Mouse (Mus musculus) frontal cortex, adult 2 months (tissue): Measurements from ENCODE around the gene Ptpa. TPM values are rescaled to one million over a fixed set of nuclear protein-coding genes. Genes with fewer than 3 reads are reported as not detected.

Source experiments
- DNase-seq, 2 experiments: peaks; one replicate each; pipeline ENCODE4 v3.0.0; 2022; ENCODE audit warnings: low spot score in 1 of 2; ENCODE audit errors: extremely low spot score in 1 of 2
- polyA plus RNA-seq: library from polyadenylated mRNA; depleted of rRNA; stranded (reverse); fragments of >200 nt; gene quantifications from 2 replicates; pipeline ENCODE4 v1.2.3, GENCODE M21; 2012

The Ptpa gene
- polyA plus RNA-seq, 1 experiment: 161 TPM

- DNase-seq: no peak
These were observed 40.5 kb downstream of the Ptpa start for GRCm38 (mm10) chr2:30456104-30456980.

- DNase-seq: no peak
These were observed 42.5 kb downstream of the Ptpa start for GRCm38 (mm10) chr2:30458349-30458748.

- DNase-seq: no peak
These were observed 43.4 kb downstream of the Ptpa start for GRCm38 (mm10) chr2:30459241-30459640.

- DNase-seq: no peak
These were observed 47.5 kb downstream of the Ptpa start for GRCm38 (mm10) chr2:30463341-30463761.

- DNase-seq: peak; percentile 60 to 71
These were observed 48.1 kb downstream of the Ptpa start for GRCm38 (mm10) chr2:30463904-30464330.

GRCm38 (mm10) chr2:30464411-30464810 is 48.6 kb downstream of the Ptpa start:
- DNase-seq: no peak

- DNase-seq: no peak
These were observed 50.9 kb downstream of the Ptpa start for GRCm38 (mm10) chr2:30466787-30467186.

DNA sequence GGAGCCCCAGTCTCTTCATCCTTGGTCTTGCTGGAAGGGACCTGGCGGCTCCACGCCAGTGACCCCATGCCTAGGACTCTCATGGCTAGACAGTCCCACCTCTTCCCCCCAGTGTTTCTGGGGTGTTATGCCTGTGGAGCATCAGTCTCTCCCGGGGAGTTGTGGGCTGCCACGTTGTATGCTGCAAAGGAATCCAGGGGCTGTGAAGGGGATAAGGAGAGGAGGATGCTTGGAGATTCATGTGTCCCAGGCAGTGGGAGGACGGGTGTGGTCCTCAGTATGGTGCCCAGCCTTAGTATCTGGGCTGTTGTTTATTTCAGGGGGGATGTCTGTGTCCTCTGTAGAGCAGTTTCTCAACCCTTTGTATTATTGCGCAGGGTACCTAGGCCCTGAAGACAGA is 53.2 kb downstream of the Ptpa start:
- DNase-seq: no peak

DNA sequence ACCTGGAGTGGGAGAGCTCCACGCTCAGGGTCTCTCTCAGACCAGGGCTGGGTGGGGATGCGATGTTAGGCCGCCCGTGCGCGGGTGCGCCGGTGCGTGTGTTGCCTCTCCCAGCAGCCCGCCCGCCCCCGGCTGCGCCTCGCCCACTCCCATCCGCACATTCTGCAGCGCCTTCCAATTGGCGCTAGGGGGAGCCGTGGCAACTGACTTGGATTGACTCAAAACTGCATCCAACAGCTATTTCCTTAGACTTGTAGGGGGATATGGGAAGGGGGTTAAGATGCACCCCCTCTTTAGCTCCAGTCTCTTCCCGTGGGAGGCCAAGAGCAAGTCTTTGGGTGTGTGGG is 53.9 kb downstream of the Ptpa start:
- DNase-seq: peak; percentile 68 to 93

GRCm38 (mm10) chr2:30470143-30470946 is 54.5 kb downstream of the Ptpa start:
- DNase-seq: peak in 1 of 2 experiments; percentile 59

DNA sequence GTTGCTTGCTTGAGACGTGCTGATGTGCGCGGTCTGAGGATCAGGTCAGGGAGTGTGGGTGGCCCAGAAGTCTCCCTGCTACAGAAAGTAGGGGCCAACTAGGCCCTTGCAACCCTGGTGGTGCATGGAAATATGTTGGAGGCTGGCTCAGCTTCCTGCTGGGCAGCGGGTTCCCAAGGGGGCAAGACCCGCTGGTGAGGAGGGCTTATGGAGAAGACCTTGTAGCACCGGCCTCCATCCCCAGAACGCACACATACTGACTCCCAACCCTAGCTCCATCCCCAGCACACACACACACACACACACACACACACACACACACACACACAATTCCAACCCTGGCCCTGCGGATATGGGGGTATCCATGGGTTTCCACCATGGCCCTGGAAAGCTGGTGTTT is 55.2 kb downstream of the Ptpa start:
- DNase-seq: no peak

DNA sequence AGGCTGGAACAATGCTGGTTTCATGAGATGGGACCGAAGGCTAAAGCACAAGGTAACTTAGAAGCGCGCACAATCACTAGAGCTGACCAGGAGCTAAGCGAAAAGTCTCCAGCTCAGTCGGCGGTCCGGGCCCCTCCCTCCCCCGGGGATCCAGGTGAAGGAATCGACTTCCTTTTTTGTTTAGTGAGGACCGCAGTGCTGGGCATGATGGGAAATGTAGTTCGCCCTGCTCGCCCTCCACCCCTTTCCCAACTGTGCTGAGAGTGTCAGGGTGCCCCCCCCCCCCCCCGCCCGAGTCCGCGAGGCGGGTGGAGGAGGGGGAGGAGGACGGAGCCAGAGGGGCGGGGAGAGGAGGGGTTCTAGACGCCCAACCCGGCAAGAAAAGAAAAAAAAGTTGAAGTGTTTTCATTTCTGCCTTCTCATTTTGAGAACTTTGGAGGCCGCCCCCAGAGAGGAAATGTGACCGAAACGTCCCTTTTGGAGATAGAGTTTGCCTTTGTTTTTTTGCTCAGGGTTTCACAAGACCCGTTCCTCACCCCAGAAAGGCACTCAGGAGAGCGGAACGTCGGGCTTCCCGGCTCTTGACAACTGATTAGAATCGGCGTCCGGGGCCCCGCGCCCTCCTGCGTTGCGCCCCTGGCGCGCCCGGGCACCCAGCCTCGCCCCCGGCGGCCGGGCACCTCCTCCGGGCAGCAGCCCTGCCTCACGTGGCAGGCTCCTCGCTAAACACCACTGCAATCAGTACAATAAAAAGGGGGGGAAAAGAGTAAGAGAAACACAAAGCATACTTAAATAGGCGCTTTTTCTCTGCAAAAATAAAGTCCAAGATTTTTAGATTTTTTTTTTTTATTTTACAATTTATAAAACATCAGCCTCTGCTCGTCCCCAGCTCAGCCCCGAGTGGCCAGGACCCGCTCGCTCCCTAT is 56.2 kb downstream of the Ptpa start:
- peak; percentile 78 to 84 for DNase-seq

DNA sequence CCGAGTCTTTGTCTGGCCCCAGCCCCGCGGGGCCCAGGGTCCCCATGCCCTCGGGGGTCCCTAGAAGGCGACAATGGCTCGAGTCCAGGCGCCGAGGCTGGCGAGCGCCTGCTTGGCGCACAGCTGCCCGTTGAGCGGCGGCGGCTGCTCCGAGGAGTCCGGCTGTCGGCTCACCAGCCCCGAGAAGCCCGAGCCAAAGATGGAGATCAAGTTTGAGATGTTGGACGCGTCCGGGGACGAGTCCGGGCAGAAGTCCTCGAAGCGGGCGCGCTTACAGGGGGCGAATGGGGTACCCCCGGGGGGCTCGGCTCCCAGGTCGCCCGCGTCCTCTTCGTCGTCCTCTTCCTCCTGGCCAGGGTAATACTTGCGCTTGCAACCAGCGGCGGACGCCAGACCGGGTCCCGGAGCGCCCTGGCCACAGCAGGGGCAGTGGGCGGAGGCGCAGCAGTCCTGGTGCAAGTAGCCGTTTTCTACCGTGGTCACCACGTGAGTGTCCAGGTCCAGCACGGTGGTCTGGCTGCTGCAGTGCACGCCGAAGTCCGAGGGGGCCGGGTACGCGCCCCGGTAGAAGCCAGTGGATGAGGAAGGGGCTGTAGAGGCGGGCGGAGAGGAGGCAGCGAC is 57.0 kb downstream of the Ptpa start:
- DNase-seq: no peak

DNA sequence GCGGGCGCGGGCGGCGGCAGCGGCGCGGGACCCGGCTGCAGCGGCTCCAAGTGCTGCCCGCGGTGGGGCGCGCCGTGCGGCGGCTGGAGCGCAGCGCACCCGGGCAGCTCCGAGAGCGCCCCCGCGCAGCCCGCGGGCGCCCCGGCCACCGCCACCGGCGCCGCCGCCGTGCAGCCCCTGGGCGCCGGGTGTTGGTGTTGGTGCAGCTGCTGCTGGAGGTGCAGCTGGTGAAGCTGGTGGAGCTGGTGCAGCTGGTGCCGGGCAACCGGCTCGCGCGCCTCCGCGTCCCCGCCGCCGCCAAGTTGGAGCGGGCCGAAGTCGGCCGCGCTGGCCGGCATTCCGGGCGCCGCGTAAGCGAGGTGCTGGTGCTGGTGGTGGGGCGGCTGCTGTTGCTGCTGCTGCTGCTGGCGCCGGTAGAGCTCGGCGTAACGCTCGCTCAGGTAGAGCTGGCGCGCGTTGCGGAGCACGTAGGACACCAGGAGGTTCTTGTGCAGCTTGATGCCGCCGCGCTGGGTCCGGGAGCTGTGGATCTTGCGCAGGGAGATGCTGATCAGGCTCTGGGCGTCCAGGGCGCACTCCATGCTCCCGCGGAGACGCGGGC is 57.7 kb downstream of the Ptpa start:
- DNase-seq: peak in 1 of 2 experiments; percentile 50

DNA sequence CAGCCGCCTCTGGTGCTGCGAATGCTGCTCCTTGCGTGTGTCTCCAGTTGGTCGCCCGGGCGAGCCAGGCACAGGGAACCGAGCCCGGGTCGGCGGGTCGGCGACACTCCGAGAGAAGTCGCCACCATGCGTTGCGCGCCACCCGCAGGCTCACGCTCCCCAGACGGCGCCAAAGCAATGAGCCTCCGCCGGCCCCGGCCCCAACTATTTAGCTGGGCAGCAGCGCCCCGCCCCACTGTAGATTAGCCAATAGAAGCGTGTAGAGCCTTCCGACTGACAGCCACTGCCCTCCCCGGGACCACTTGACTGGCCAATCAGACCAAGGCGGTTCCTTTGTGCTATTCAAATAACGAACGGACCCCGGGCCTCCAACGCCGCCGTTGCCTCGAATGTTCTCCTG is 58.2 kb downstream of the Ptpa start, which contains the start of gene Ier5l:
Ier5l (minus strand) TSS at position 181 of the 400 bp plus-strand sequence.
- DNase-seq: peak; percentile 91 to 96

GRCm38 (mm10) chr2:30474776-30475175 is 58.9 kb downstream of the Ptpa start:
- DNase-seq: no peak

- no peak for DNase-seq
These were observed 59.6 kb downstream of the Ptpa start for GRCm38 (mm10) chr2:30475457-30475856.

- no peak for DNase-seq
These were observed 60.4 kb downstream of the Ptpa start for GRCm38 (mm10) chr2:30476241-30476640.

DNA sequence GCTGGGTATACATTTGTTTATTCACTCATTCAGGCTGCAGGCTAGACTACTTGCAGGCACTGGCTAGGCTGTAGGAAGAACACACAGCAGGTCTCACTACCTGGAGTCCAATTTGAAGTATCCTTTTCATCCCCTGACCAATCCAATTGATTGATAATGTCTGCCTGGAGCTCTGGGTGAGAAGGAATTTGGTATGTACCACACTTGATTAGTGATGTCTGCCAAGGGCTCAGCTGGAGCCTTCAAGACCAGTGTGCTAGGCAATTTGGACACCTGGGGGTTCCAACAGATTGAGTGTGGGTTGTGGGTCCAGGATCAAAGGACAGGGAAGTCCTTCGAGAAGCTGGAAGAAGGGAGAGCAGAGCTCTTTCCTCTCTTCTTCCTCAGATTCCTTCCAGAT is 62.7 kb downstream of the Ptpa start:
- no peak for DNase-seq

- DNase-seq: no peak
These were observed 71.8 kb downstream of the Ptpa start for GRCm38 (mm10) chr2:30487597-30487996.
